Mouse (Mus musculus): Measurements from ENCODE around the gene Rpl9-ps6.

DNA sequence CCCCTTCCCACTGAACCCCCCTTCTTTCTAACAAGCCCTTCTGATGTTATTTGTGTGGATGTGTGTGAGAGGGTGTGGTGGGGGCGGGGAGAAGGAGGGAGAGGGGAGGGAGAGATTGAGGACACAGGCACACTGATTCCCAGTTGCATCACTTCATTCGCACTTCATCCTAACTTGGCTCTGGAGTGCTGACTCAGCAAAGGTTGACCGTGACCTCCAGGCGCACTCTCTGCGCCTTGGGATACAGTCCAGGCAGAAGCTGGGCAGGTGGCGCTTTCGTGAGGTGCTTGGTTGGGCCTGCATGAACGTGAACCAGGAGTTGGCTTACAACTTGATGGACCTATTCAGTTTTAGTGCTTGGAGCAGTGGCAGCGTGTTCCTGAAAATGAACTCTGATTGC, 41.1 kb upstream of the Rpl9-ps6 start:
- no peak for TF ChIP-seq CTCF (IDR thresholded peaks at IDR 0.05; ENCODE audit: low read depth)
- no peak for TF ChIP-seq EP300 (IDR thresholded peaks at IDR 0.05; ENCODE audit: low read depth)
